Mouse (Mus musculus): Measurements from ENCODE around the gene Palb2. TPM values are rescaled to one million over a fixed set of nuclear protein-coding genes. Genes with fewer than 3 reads are reported as not detected.

Gene Palb2
- total RNA-seq, 2 experiments from 2014 or later = 1.9 to 3.4 TPM

Other genes starting within 250 kb of the Palb2 start
- gene Cog7, start 151.3 kb downstream of the Palb2 start, total RNA-seq (2021) = 10 to 100 TPM; 35.2 to 36.5 TPM
- 10 to 100 TPM; 32.8 to 34.8 TPM for gene Gga2, start 111.8 kb downstream of the Palb2 start, total RNA-seq (2021)
- gene Ubfd1, start 65.8 kb downstream of the Palb2 start, total RNA-seq (2021) = 10 to 100 TPM; 67.0 to 70.7 TPM
- gene Ears2, start 65.7 kb downstream of the Palb2 start, total RNA-seq (2021) = 1 to 10 TPM; 7.6 to 7.8 TPM
- gene Ndufab1, start 31.1 kb downstream of the Palb2 start, total RNA-seq (2021) = 100 to 1,000 TPM; 274 TPM
- 100 to 1,000 TPM; 103 to 107 TPM for gene Dctn5, start 56 bp upstream of the Palb2 start, total RNA-seq (2021)
- 1 to 10 TPM; 3.1 to 4.0 TPM for gene Plk1, start 26.5 kb upstream of the Palb2 start, total RNA-seq (2021)
- gene Ern2, start 53.2 kb upstream of the Palb2 start, total RNA-seq (2021) = 1 to 10 TPM in 1 of 2 experiments, under 1 TPM in 1; 0.92 to 1.1 TPM
- gene Chp2, start 86.5 kb upstream of the Palb2 start, total RNA-seq (2021) = 1 to 10 TPM; 2.5 to 3.6 TPM
- 100 to 1,000 TPM; 792 to 820 TPM for gene Prkcb, start 155.8 kb upstream of the Palb2 start, total RNA-seq (2021)